Mouse (Mus musculus) heart, postnatal 36 days (tissue): Measurements from ENCODE around the gene Baz1b. TPM values are rescaled to one million over a fixed set of nuclear protein-coding genes. Genes with fewer than 3 reads are reported as not detected.

Experiments used
- DNase-seq, 2 experiments: peaks; one replicate each; pipeline ENCODE4 v3.0.0; 2021 to 2022
- intact Hi-C: fragments of 180-260 bp; cut with DNase I; formaldehyde crosslinking; loops from one replicate; pipeline ENCODE4 v1.15.1; 2025
- microRNA-seq, 2 experiments: library from miRNA; unstranded; fragments of <30 nt; microRNA quantifications; one replicate each; pipeline ENCODE4 v1.2.0; 2021; ENCODE audit warnings: borderline number of aligned reads in 2 of 2
- total RNA-seq, 2 experiments: library from RNA; stranded (reverse); gene quantifications; 2 replicates each; pipeline ENCODE4 v1.2.3; 2021

Baz1b gene
- total RNA-seq, 2 experiments from 2014 or later, result 41.4 to 43.0 TPM

GRCm38 (mm10) chr5:135264548-135264947 lies 77.5 kb downstream of the Baz1b start:
- DNase-seq, result no peak
- intact Hi-C loops, result no loop called here

- no peak for DNase-seq
- intact Hi-C loops, result no loop called here
Observed at GRCm38 (mm10) chr5:135269451-135269850, 82.4 kb downstream of the Baz1b start.

- no peak for DNase-seq
- intact Hi-C loops, result no loop called here
Observed at GRCm38 (mm10) chr5:135270361-135270760, 83.3 kb downstream of the Baz1b start.

- peak in 1 of 2 experiments; percentile 37 for DNase-seq
- intact Hi-C loops, result no loop called here
Observed at GRCm38 (mm10) chr5:135271563-135272165, 84.6 kb downstream of the Baz1b start.

- intact Hi-C loops, result no loop called here
- no peak for DNase-seq
Observed at GRCm38 (mm10) chr5:135274663-135275396, 87.8 kb downstream of the Baz1b start.

GRCm38 (mm10) chr5:135276597-135276996 lies 89.5 kb downstream of the Baz1b start:
- intact Hi-C loops, result no loop called here
- no peak for DNase-seq

GRCm38 (mm10) chr5:135280226-135280625 lies 93.2 kb downstream of the Baz1b start:
- intact Hi-C loops, result loop anchor here (10.0 kb wide), 1 partner anchor 265 kb away; no protein-coding TSS in a partner anchor
- no peak for DNase-seq

- DNase-seq, result no peak
- intact Hi-C loops, result loop anchor here (10.0 kb wide), 1 partner anchor 270 kb away; no protein-coding TSS in a partner anchor
Observed at GRCm38 (mm10) chr5:135285211-135285610, 98.1 kb downstream of the Baz1b start.

GRCm38 (mm10) chr5:135286185-135286584 lies 99.1 kb downstream of the Baz1b start:
- DNase-seq, result peak; percentile 78 to 84
- intact Hi-C loops, result loop anchor here (1.0 to 10.0 kb wide), 3 partner anchors 50 to 271 kb away; no protein-coding TSS in a partner anchor

GRCm38 (mm10) chr5:135286926-135287325 lies 99.9 kb downstream of the Baz1b start:
- no peak for DNase-seq

GRCm38 (mm10) chr5:135290703-135291102 lies 103.6 kb downstream of the Baz1b start:
- no peak for DNase-seq

More at GRCm38 (mm10) chr5:135286926-135287325, 99.9 kb downstream of the Baz1b start:
- intact Hi-C loops, result loop anchor here (1.0 to 10.0 kb wide), 3 partner anchors 51 to 272 kb away; no protein-coding TSS in a partner anchor

GRCm38 (mm10) chr5:135291193-135291592 lies 104.1 kb downstream of the Baz1b start:
- DNase-seq, result no peak
- intact Hi-C loops, result no loop called here

More at GRCm38 (mm10) chr5:135290703-135291102, 103.6 kb downstream of the Baz1b start:
- intact Hi-C loops, result no loop called here

GRCm38 (mm10) chr5:135292001-135292400 lies 104.9 kb downstream of the Baz1b start:
- DNase-seq, result no peak
- intact Hi-C loops, result no loop called here

Small RNAs within 50 kb of the gene (microRNA-seq; reads per million reads assigned to microRNA genes)
- gene Gm25315, result 0 reads per million in 2 experiments

Other genes with a start within 250 kb of the Baz1b start
- gene Cldn4, start 240.3 kb upstream of the Baz1b start, total RNA-seq, result not detected
- gene Cldn3, start 201.1 kb upstream of the Baz1b start, total RNA-seq, result under 1 TPM in 1 of 2 experiments, not detected in 1; 0.22 TPM
- 10 to 100 TPM; 63.6 to 68.4 TPM for gene Abhd11, start 178.1 kb upstream of the Baz1b start, total RNA-seq
- 1 to 10 TPM; 1.7 to 2.0 TPM for gene Stx1a, start 163.8 kb upstream of the Baz1b start, total RNA-seq
- 10 to 100 TPM; 38.5 to 40.4 TPM for gene Dnajc30, start 123.1 kb upstream of the Baz1b start, total RNA-seq
- 10 to 100 TPM; 21.2 to 24.7 TPM for gene Bud23, start 122.3 kb upstream of the Baz1b start, total RNA-seq
- gene Vps37d, start 109.0 kb upstream of the Baz1b start, total RNA-seq, result 1 to 10 TPM in 1 of 2 experiments, under 1 TPM in 1; 0.95 to 1.6 TPM
- gene Mlxipl, start 97.4 kb upstream of the Baz1b start, total RNA-seq, result 10 to 100 TPM; 23.5 to 31.7 TPM
- gene Tbl2, start 37.6 kb upstream of the Baz1b start, total RNA-seq, result 10 to 100 TPM; 11.7 to 12.8 TPM
- gene Bcl7b, start 19.0 kb upstream of the Baz1b start, total RNA-seq, result 10 to 100 TPM; 41.3 to 43.4 TPM
- gene Fzd9, start 64.0 kb downstream of the Baz1b start, total RNA-seq, result under 1 TPM; 0.73 to 0.75 TPM
- gene Fkbp6, start 162.8 kb downstream of the Baz1b start, total RNA-seq, result under 1 TPM in 1 of 2 experiments, not detected in 1; 0.61 TPM
- gene Trim50, start 166.0 kb downstream of the Baz1b start, total RNA-seq, result not detected
- 10 to 100 TPM; 13.0 to 17.8 TPM for gene Nsun5, start 182.7 kb downstream of the Baz1b start, total RNA-seq
- gene Pom121, start 207.3 kb downstream of the Baz1b start, total RNA-seq, result 10 to 100 TPM; 11.7 to 11.9 TPM